Mouse (Mus musculus): ENCODE measurements around the gene Wnt7b. TPM values are rescaled to one million over a fixed set of nuclear protein-coding genes. Genes with fewer than 3 reads are reported as not detected.

Wnt7b gene
- total RNA-seq, 2 experiments from 2014 or later: 34.0 to 35.9 TPM

Other genes starting within 250 kb of the Wnt7b start
- 100 to 1,000 TPM; 253 to 267 TPM for gene Atxn10, start 246.2 kb downstream of the Wnt7b start, total RNA-seq (2021)
- not detected for gene 7530416G11Rik, start 79.2 kb downstream of the Wnt7b start, total RNA-seq (2021)
- 1 to 10 TPM; 4.6 to 4.9 TPM for gene Ppara, start 152.5 kb upstream of the Wnt7b start, total RNA-seq (2021)
- gene Cdpf1, start 229.2 kb upstream of the Wnt7b start, total RNA-seq (2021): 10 to 100 TPM; 21.3 TPM
- 1 to 10 TPM in 1 of 2 experiments, under 1 TPM in 1; 0.77 to 1.2 TPM for gene Pkdrej, start 239.3 kb upstream of the Wnt7b start, total RNA-seq (2021)
- gene Ttc38, start 249.8 kb upstream of the Wnt7b start, total RNA-seq (2021): 1 to 10 TPM; 5.1 to 6.9 TPM

Measured in left cerebral cortex, postnatal 36 days (tissue).